Mouse (Mus musculus) right cerebral cortex, postnatal 4 days (tissue): ENCODE measurements around the gene Gm20388.

Experiments used
- DNase-seq: peaks from one replicate; pipeline ENCODE4 v3.0.0-alpha.2; 2022

Gm20388 gene

GRCm38 (mm10) chr8:119910547-119911257 is at the start of gene Gm20388:
Gm20388 (plus strand) TSS chr8:119910841.
- DNase-seq: peak; percentile 88

- DNase-seq: peak; percentile 94
Measured at GRCm38 (mm10) chr8:119861706-119862389, 48.8 kb upstream of the Gm20388 start, which contains the start of gene Klhl36. Klhl36 (plus strand) TSS chr8:119862266.

GRCm38 (mm10) chr8:119862390-119862734 is 48.3 kb upstream of the Gm20388 start:
- no peak for DNase-seq

- DNase-seq: no peak
Measured at GRCm38 (mm10) chr8:119862749-119863148, 47.9 kb upstream of the Gm20388 start.

GRCm38 (mm10) chr8:119869616-119870015 is 41.0 kb upstream of the Gm20388 start:
- no peak for DNase-seq

GRCm38 (mm10) chr8:119873181-119873580 is 37.5 kb upstream of the Gm20388 start:
- DNase-seq: no peak

- DNase-seq: no peak
Measured at GRCm38 (mm10) chr8:119881301-119881700, 29.3 kb upstream of the Gm20388 start.

- no peak for DNase-seq
Measured at GRCm38 (mm10) chr8:119881917-119882316, 28.7 kb upstream of the Gm20388 start.

GRCm38 (mm10) chr8:119883281-119883680 is 27.4 kb upstream of the Gm20388 start:
- no peak for DNase-seq

GRCm38 (mm10) chr8:119885612-119886011 is 25.0 kb upstream of the Gm20388 start:
- no peak for DNase-seq

- DNase-seq: peak; percentile 44
Measured at GRCm38 (mm10) chr8:119887130-119887529, 23.5 kb upstream of the Gm20388 start.

- DNase-seq: no peak
Measured at GRCm38 (mm10) chr8:119888012-119888411, 22.6 kb upstream of the Gm20388 start.

GRCm38 (mm10) chr8:119897069-119897468 is 13.6 kb upstream of the Gm20388 start:
- DNase-seq: no peak

- DNase-seq: no peak
Measured at GRCm38 (mm10) chr8:119897933-119898332, 12.7 kb upstream of the Gm20388 start.

- DNase-seq: no peak
Measured at GRCm38 (mm10) chr8:119901349-119901748, 9.3 kb upstream of the Gm20388 start.

GRCm38 (mm10) chr8:119901952-119902351 is 8.7 kb upstream of the Gm20388 start:
- DNase-seq: no peak

GRCm38 (mm10) chr8:119904323-119904911 is 6.2 kb upstream of the Gm20388 start:
- DNase-seq: no peak

- DNase-seq: no peak
Measured at GRCm38 (mm10) chr8:119909944-119910546, 596 bp upstream of the Gm20388 start, which contains the start of gene Usp10. Usp10 (plus strand) TSS chr8:119910360.

- no peak for DNase-seq
Measured at GRCm38 (mm10) chr8:119911258-119911962, 769 bp downstream of the Gm20388 start.

- no peak for DNase-seq
Measured at GRCm38 (mm10) chr8:119912643-119913042, 2.0 kb downstream of the Gm20388 start.

- DNase-seq: no peak
Measured at GRCm38 (mm10) chr8:119913181-119913580, 2.5 kb downstream of the Gm20388 start.

GRCm38 (mm10) chr8:119914161-119914560 is 3.5 kb downstream of the Gm20388 start:
- DNase-seq: no peak

- DNase-seq: no peak
Measured at GRCm38 (mm10) chr8:119915298-119915697, 4.7 kb downstream of the Gm20388 start.
